ENCODE assay signal across 13 mouse cellular contexts in genomic region chr5:111823420-111823819, GRCm38 (mm10).
DNase-seq lines count a peak whose midpoint lies in the region; ATAC-seq and TF ChIP-seq lines count a peak whose summit lies in the region.
"Had no signal": no experiment of that assay in that cellular context is flagged by ENCODE, and none has a peak within 500 bp of the region (broad histone marks: within the 10 kb centered on the region; RNA-seq: fewer than 3 reads in every experiment).

No protein-coding gene starts in this region.

- no peak overlapping the region for H3K9ac ChIP-seq in kidney, embryonic 15.5 days
- H3K9ac ChIP-seq in lung, postnatal 0 days (replicated peaks; ENCODE audit: low read depth): no peak overlapping the region
- H3K9ac ChIP-seq in intestine, embryonic 15.5 days: no peak overlapping the region
- H3K9ac ChIP-seq in stomach, embryonic 16.5 days (ENCODE audit: low read length): no peak overlapping the region

- 0 out of 2 replicates have a peak, but pooled peaks have one; percentile 22 for ATAC-seq in kidney, embryonic 15.5 days (replicated peaks; ENCODE audit: low FRiP score)
- ATAC-seq in lung, postnatal 0 days: peak; percentile 87
- ATAC-seq in intestine, embryonic 15.5 days: 0 out of 2 replicates have a peak, but pooled peaks have one; percentile 34
- no peak; the same call in 1 of the 2 replicates for ATAC-seq in stomach, embryonic 16.5 days (ENCODE audit: insufficient read depth, low FRiP score)
- ATAC-seq: forebrain, embryonic 14.5 days had no signal

- TF ChIP-seq CTCF in kidney, adult 2 months (conservative IDR thresholded peaks at IDR 0.05; ENCODE audit: insufficient read depth, insufficient read length, low read depth, low read length): no peak
- peak; percentile 22; the same call in 1 of the 2 replicates for TF ChIP-seq CTCF in lung, postnatal 0 days (IDR thresholded peaks at IDR 0.05)

- H3K9me3 ChIP-seq in kidney, embryonic 15.5 days (replicated peaks): no peaks in the 10 kb centered on the region
- no peaks in the 10 kb centered on the region for H3K9me3 ChIP-seq in lung, postnatal 0 days (ENCODE audit: low read length)
- H3K9me3 ChIP-seq in intestine, embryonic 15.5 days: no peaks in the 10 kb centered on the region
- no peaks in the 10 kb centered on the region for H3K9me3 ChIP-seq in stomach, embryonic 16.5 days (replicated peaks; ENCODE audit: control insufficient read depth, low read length)

- no peak overlapping the region for H3K4me3 ChIP-seq in kidney, embryonic 15.5 days (replicated peaks)
- no peak overlapping the region for H3K4me3 ChIP-seq in kidney, adult 2 months (ENCODE audit: insufficient read depth, low read depth, low read length)
- no peak overlapping the region for H3K4me3 ChIP-seq in lung, postnatal 0 days (ENCODE audit: low read depth, low read length)
- H3K4me3 ChIP-seq in intestine, embryonic 15.5 days (replicated peaks): no peak overlapping the region
- H3K4me3 ChIP-seq in stomach, embryonic 16.5 days (replicated peaks; ENCODE audit: low read length): no peak overlapping the region

- peak; percentile 39; the same call in 1 of the 2 replicates for TF ChIP-seq EP300 in lung, postnatal 0 days (IDR thresholded peaks at IDR 0.05)

- no peaks in the 10 kb centered on the region for H3K36me3 ChIP-seq in kidney, embryonic 15.5 days
- H3K36me3 ChIP-seq in kidney, adult 2 months (ENCODE audit: control insufficient read depth, insufficient read depth, low read length): no peaks in the 10 kb centered on the region
- H3K36me3 ChIP-seq in lung, postnatal 0 days (ENCODE audit: insufficient read depth, low read length): no peaks in the 10 kb centered on the region
- H3K36me3 ChIP-seq in intestine, embryonic 15.5 days: no peaks in the 10 kb centered on the region
- H3K36me3 ChIP-seq in stomach, embryonic 16.5 days (ENCODE audit: control insufficient read depth, insufficient read depth, low read length): no peaks in the 10 kb centered on the region

- H3K4me1 ChIP-seq in kidney, embryonic 15.5 days: peaks cover 15% of the 10 kb centered on the region
- no peaks in the 10 kb centered on the region for H3K4me1 ChIP-seq in kidney, adult 2 months (ENCODE audit: control insufficient read depth, insufficient read depth, low read length)
- no peaks in the 10 kb centered on the region for H3K4me1 ChIP-seq in lung, postnatal 0 days (ENCODE audit: insufficient read depth, low read depth, low read length)
- peaks cover 8% of the 10 kb centered on the region for H3K4me1 ChIP-seq in intestine, embryonic 15.5 days (replicated peaks)
- H3K4me1 ChIP-seq in stomach, embryonic 16.5 days (ENCODE audit: control insufficient read depth, insufficient read depth, low read length): peaks cover 15% of the 10 kb centered on the region

- no peak for TF ChIP-seq POLR2A in kidney, adult 2 months (IDR thresholded peaks at IDR 0.05; ENCODE audit: low read depth, low read length)

- WGBS in kidney, embryonic 15.5 days: 23% methylated on average over 4 of the region's 4 CpGs
- 41% methylated on average over 4 of the region's 4 CpGs for WGBS in kidney, adult 2 months
- 36% methylated on average over 4 of the region's 4 CpGs for WGBS in lung, postnatal 0 days
- WGBS in intestine, embryonic 15.5 days: 23% methylated on average over 4 of the region's 4 CpGs
- 19% methylated on average over 4 of the region's 4 CpGs for WGBS in stomach, embryonic 16.5 days

- H3K4me2 ChIP-seq in kidney, embryonic 15.5 days: no peak overlapping the region
- H3K4me2 ChIP-seq in lung, postnatal 0 days (replicated peaks; ENCODE audit: low read depth, low read length): no peak overlapping the region
- no peak overlapping the region for H3K4me2 ChIP-seq in intestine, embryonic 15.5 days (replicated peaks)
- H3K4me2 ChIP-seq in stomach, embryonic 16.5 days (ENCODE audit: low read depth, low read length): no peak overlapping the region

- peak overlapping the region; percentile 18; the same call in 1 of the 2 replicates for H3K27ac ChIP-seq in kidney, embryonic 15.5 days
- H3K27ac ChIP-seq in kidney, adult 2 months (ENCODE audit: insufficient read depth, low read depth, low read length): no peak overlapping the region
- H3K27ac ChIP-seq in lung, postnatal 0 days (ENCODE audit: low read length): peak overlapping the region; percentile 64
- peak overlapping the region; percentile 48; the same call in 1 of the 2 replicates for H3K27ac ChIP-seq in intestine, embryonic 15.5 days
- peak overlapping the region; percentile 62 for H3K27ac ChIP-seq in stomach, embryonic 16.5 days (ENCODE audit: low read length)
- H3K27ac ChIP-seq: macrophage had no signal

- DNase-seq in kidney, adult 2 months: no peak
- peak; percentile 87 for DNase-seq in lung, postnatal 0 days (ENCODE audit: low spot score)
- no peak for DNase-seq in lung, postnatal 14 days
- no peak for DNase-seq in thymus, postnatal 14 days
- DNase-seq: adrenal gland, postnatal 10 days; cerebellum, adult 18-20 months; right cerebral cortex, postnatal 25 days had no signal

- H3K27me3 ChIP-seq in kidney, embryonic 15.5 days: peaks cover 6% of the 10 kb centered on the region; the same call in 1 of the 2 replicates
- H3K27me3 ChIP-seq in kidney, adult 2 months (replicated peaks; ENCODE audit: control insufficient read depth, insufficient read depth, low read length): no peaks in the 10 kb centered on the region
- H3K27me3 ChIP-seq in lung, postnatal 0 days (replicated peaks; ENCODE audit: insufficient read depth, low read length): no peaks in the 10 kb centered on the region
- H3K27me3 ChIP-seq in intestine, embryonic 15.5 days (replicated peaks): no peaks in the 10 kb centered on the region
- no peaks in the 10 kb centered on the region for H3K27me3 ChIP-seq in stomach, embryonic 16.5 days (ENCODE audit: control insufficient read depth, insufficient read depth, low read length)
- H3K27me3 ChIP-seq: CH12.LX had no signal
